Mouse (Mus musculus): Measurements from ENCODE around the gene Grin2c.

The Grin2c gene

GRCm38 (mm10) chr11:115267061-115267883 lies at the start of gene Grin2c:
Gene Grin2c (minus strand): TSS chr11:115267243.
- no peak for DNase-seq

- DNase-seq = no peak
Measured at GRCm38 (mm10) chr11:115314249-115314648, 47.2 kb upstream of the Grin2c start.

- no peak for DNase-seq
Measured at GRCm38 (mm10) chr11:115308781-115309180, 41.7 kb upstream of the Grin2c start.

GRCm38 (mm10) chr11:115306863-115307262 lies 39.8 kb upstream of the Grin2c start, which contains the start of gene Otop2:
Gene Otop2 (plus strand): TSS chr11:115307163.
- no peak for DNase-seq

- DNase-seq = no peak
Measured at GRCm38 (mm10) chr11:115303167-115303566, 36.1 kb upstream of the Grin2c start.

GRCm38 (mm10) chr11:115301351-115301750 lies 34.3 kb upstream of the Grin2c start:
- DNase-seq = no peak

- DNase-seq = no peak
Measured at GRCm38 (mm10) chr11:115300745-115301144, 33.7 kb upstream of the Grin2c start.

- DNase-seq = no peak
Measured at GRCm38 (mm10) chr11:115298160-115298559, 31.1 kb upstream of the Grin2c start.

- peak; percentile 73 to 82 for DNase-seq
Measured at GRCm38 (mm10) chr11:115297214-115297826, 30.3 kb upstream of the Grin2c start, which contains the start of gene Fads6. Gene Fads6 (minus strand): TSS chr11:115297663.

- no peak for DNase-seq
Measured at GRCm38 (mm10) chr11:115296471-115297210, 29.6 kb upstream of the Grin2c start.

GRCm38 (mm10) chr11:115295939-115296338 lies 28.9 kb upstream of the Grin2c start:
- DNase-seq = no peak

GRCm38 (mm10) chr11:115292631-115293375 lies 25.8 kb upstream of the Grin2c start:
- no peak for DNase-seq

GRCm38 (mm10) chr11:115291503-115291902 lies 24.5 kb upstream of the Grin2c start:
- no peak for DNase-seq

- DNase-seq = no peak
Measured at GRCm38 (mm10) chr11:115290919-115291318, 23.9 kb upstream of the Grin2c start.

GRCm38 (mm10) chr11:115290314-115290713 lies 23.3 kb upstream of the Grin2c start:
- DNase-seq = no peak

GRCm38 (mm10) chr11:115289885-115290284 lies 22.8 kb upstream of the Grin2c start:
- no peak for DNase-seq

- no peak for DNase-seq
Measured at GRCm38 (mm10) chr11:115288305-115288704, 21.3 kb upstream of the Grin2c start.

- DNase-seq = no peak
Measured at GRCm38 (mm10) chr11:115287386-115287785, 20.3 kb upstream of the Grin2c start.

- DNase-seq = no peak
Measured at GRCm38 (mm10) chr11:115286201-115286993, 19.4 kb upstream of the Grin2c start.

GRCm38 (mm10) chr11:115285282-115285681 lies 18.2 kb upstream of the Grin2c start:
- no peak for DNase-seq

GRCm38 (mm10) chr11:115283891-115284620 lies 17.0 kb upstream of the Grin2c start:
- DNase-seq = no peak
